Mouse (Mus musculus) midbrain, embryonic 13.5 days (tissue): ENCODE results near the gene Mthfd1l. TPM values are rescaled to one million over a fixed set of nuclear protein-coding genes. Genes with fewer than 3 reads are reported as not detected.

Source experiments
- ATAC-seq: fragments of 200-750 bp; cut with Nextera tagmentation; 2 replicates; pipeline ENCODE4 v1.8.0; 2017; ENCODE audit warnings: mild to moderate bottlenecking, moderate TSS enrichment, moderate library complexity
- H3K27ac ChIP-seq: fragments of 300-500 bp; sonication (generic); 2 replicates; pipeline ENCODE4 v1.5.1; 2015; ENCODE audit warnings: inconsistent platforms, mild to moderate bottlenecking, moderate library complexity
- H3K27me3 ChIP-seq: fragments of 300-500 bp; sonication (generic); 2 replicates; pipeline ENCODE4 v1.6.1; 2015; ENCODE audit warnings: mild to moderate bottlenecking, inconsistent platforms
- H3K36me3 ChIP-seq: fragments of 300-500 bp; sonication (generic); 2 replicates; pipeline ENCODE4 v1.6.1; 2015; ENCODE audit warnings: mild to moderate bottlenecking, inconsistent platforms
- H3K4me1 ChIP-seq: fragments of 300-500 bp; sonication (generic); replicated peaks from 2 replicates; pipeline ENCODE4 v1.6.1; 2015; ENCODE audit warnings: inconsistent platforms
- H3K4me2 ChIP-seq: fragments of 300-500 bp; sonication (generic); replicated peaks from 2 replicates; pipeline ENCODE4 v1.6.1; 2015; ENCODE audit warnings: moderate library complexity, mild to moderate bottlenecking, inconsistent platforms
- H3K4me3 ChIP-seq: fragments of 300-500 bp; sonication (generic); replicated peaks from 2 replicates; pipeline ENCODE4 v1.5.1; 2015; ENCODE audit warnings: mild to moderate bottlenecking, inconsistent platforms
- H3K9ac ChIP-seq: fragments of 300-500 bp; sonication (generic); replicated peaks from 2 replicates; pipeline ENCODE4 v1.6.1; 2015; ENCODE audit warnings: mild to moderate bottlenecking, inconsistent platforms
- H3K9me3 ChIP-seq: fragments of 300-500 bp; sonication (generic); 2 replicates; pipeline ENCODE4 v1.6.1; 2016; ENCODE audit warnings: mild to moderate bottlenecking, inconsistent platforms
- WGBS: fragments of 180-500 bp; shearing (Covaris S2); methylation state at CpG from one replicate; pipeline ENCODE4 v1.1.7; 2015; 5-methylcytosine and 5-hydroxymethylcytosine counted together
- polyA plus RNA-seq: library from polyadenylated mRNA; unstranded; fragments of >200 nt; fragmentation: Nextera tagmentation; extraction: Ambion mirVana; gene quantifications from 2 replicates; pipeline ENCODE4 v1.2.1, GENCODE M21; 2015

Mthfd1l gene
- polyA plus RNA-seq, 1 experiment from 2014 or later, result 4.6 TPM

- WGBS, result 87% methylated on average over 4 of the region's 4 CpGs
- no peaks in the 10 kb centered on the region for H3K36me3 ChIP-seq
Measured at GRCm38 (mm10) chr10:4211067-4211447, 238.1 kb downstream of the Mthfd1l start.

More at GRCm38 (mm10) chr10:4211067-4211447, 238.1 kb downstream of the Mthfd1l start:
- no peaks in the 10 kb centered on the region; the same call in 1 of the 2 replicates for H3K9me3 ChIP-seq
- H3K27ac ChIP-seq, result no peak overlapping the region
- H3K4me1 ChIP-seq, result no peaks in the 10 kb centered on the region
- H3K4me3 ChIP-seq, result no peak overlapping the region
- H3K9ac ChIP-seq, result no peak overlapping the region
- no peak overlapping the region for H3K4me2 ChIP-seq
- H3K27me3 ChIP-seq, result no peaks in the 10 kb centered on the region
- no peak for ATAC-seq

Other genes with a start within 250 kb of the Mthfd1l start
- 9.1 and 11.8 TPM in 2 replicates for gene Plekhg1, start 232.8 kb upstream of the Mthfd1l start, polyA plus RNA-seq